Mouse (Mus musculus): Measurements from ENCODE around the gene Ugt2a3. TPM values are rescaled to one million over a fixed set of nuclear protein-coding genes. Genes with fewer than 3 reads are reported as not detected.

Ugt2a3 gene
- total and polyA plus RNA-seq, 3 experiments: not detected

- no peak for DNase-seq (ENCODE audit: extremely low read depth)
- no peak overlapping the region for H3K27ac ChIP-seq (ENCODE audit: insufficient read depth, low read depth)
- no peaks in the 10 kb centered on the region for H3K27me3 ChIP-seq (replicated peaks)
- no peak overlapping the region for H3K9ac ChIP-seq (ENCODE audit: insufficient read depth, low read depth)
- no peaks in the 10 kb centered on the region for H3K36me3 ChIP-seq (replicated peaks in 1 of 2; ENCODE audit: control insufficient read depth in 1 of 2, insufficient read depth in 1 of 2, low read length in 1 of 2)
- no peak overlapping the region for H3K4me3 ChIP-seq (replicated peaks in 1 of 3; ENCODE audit: low read depth in 2 of 3, low read length in 2 of 3, poor library complexity in 1 of 3)
- in situ Hi-C loops (cut with MboI; ENCODE audit: low pct_ligation_motif_present, low pct_unique_long_range_greater_than_20kb, low sequenced_read_pairs) (no loop called here), dilution Hi-C loops (cut with MboI; ENCODE audit: extremely low pct_ligation_motif_present, extremely low pct_unique_long_range_greater_than_20kb, low sequenced_read_pairs) (no loop called here)
- H3K4me2 ChIP-seq (ENCODE audit: insufficient read depth, low read depth, poor library complexity, severe bottlenecking): no peak overlapping the region
- H3K9me3 ChIP-seq (replicated peaks; ENCODE audit: low read length): no peaks in the 10 kb centered on the region
- TF ChIP-seq ZNF384 (IDR thresholded peaks at IDR 0.05; ENCODE audit: low read depth, low read length) (no peak), CHD1 (IDR thresholded peaks at IDR 0.05; ENCODE audit: low read depth, low read length) (no peak), TBP (conservative IDR thresholded peaks at IDR 0.05; ENCODE audit: low read depth, low read length) (no peak), NELFE (IDR thresholded peaks at IDR 0.05; ENCODE audit: low read depth, low read length) (no peak), CHD2 (IDR thresholded peaks at IDR 0.05; ENCODE audit: low read length) (no peak), MYC (IDR thresholded peaks at IDR 0.05; ENCODE audit: low read depth, low read length) (no peak), ETS1 (conservative IDR thresholded peaks at IDR 0.05; ENCODE audit: low read depth, low read length) (no peak), POLR2A (IDR thresholded peaks at IDR 0.05; ENCODE audit: low read depth, low read length) (no peak), MAX (IDR thresholded peaks at IDR 0.05; ENCODE audit: low read length) (no peak), USF1 (IDR thresholded peaks at IDR 0.05; ENCODE audit: low read depth, low read length) (no peak), CTCF (conservative IDR thresholded peaks at IDR 0.05 in 1 of 2, IDR thresholded peaks at IDR 0.05 in 1 of 2; ENCODE audit: low read depth in 2 of 2, low read length in 2 of 2) (no peak), JUND (conservative IDR thresholded peaks at IDR 0.05; ENCODE audit: low read depth, low read length) (no peak), EP300 (IDR thresholded peaks at IDR 0.05; ENCODE audit: low read length) (no peak), JUN (IDR thresholded peaks at IDR 0.05; ENCODE audit: insufficient read depth, low read depth, low read length) (no peak)
- H3K4me1 ChIP-seq (ENCODE audit: control insufficient read depth in 1 of 2, insufficient read depth in 2 of 2): no peaks in the 10 kb centered on the region
- no peaks in the 10 kb centered on the region for H3K79me2 ChIP-seq (replicated peaks; ENCODE audit: control insufficient read depth, extremely low read depth, insufficient read depth, poor library complexity, severe bottlenecking)
Measured at GRCm38 (mm10) chr5:87379825-87380224, 42.8 kb upstream of the Ugt2a3 start.

DNA sequence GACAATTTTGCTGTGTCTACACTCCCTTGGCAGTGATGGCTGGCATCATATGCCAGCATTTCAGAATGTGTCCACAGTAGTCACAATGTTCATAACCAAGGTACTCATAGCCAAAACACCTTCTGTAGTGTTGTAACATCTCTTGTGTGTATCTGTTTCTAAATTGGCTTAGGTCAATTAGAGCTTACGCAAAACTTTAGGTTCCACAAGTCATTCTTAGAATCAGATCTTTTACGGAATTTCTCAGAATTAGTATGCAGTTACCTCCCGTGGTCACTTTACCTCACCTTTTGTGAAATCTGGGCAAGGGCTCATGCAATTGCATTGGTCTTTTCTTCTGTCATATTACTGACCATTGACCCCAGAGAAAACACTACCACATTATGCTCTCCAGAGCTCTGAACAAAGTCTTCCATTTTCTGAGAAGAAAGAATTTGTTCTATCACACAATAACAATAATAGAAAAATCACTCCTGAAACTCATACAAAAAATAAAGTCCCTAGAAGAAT, 38.9 kb upstream of the Ugt2a3 start:
- dilution Hi-C loops (cut with MboI; ENCODE audit: extremely low pct_ligation_motif_present, extremely low pct_unique_long_range_greater_than_20kb, low sequenced_read_pairs): no loop called here
- no peaks in the 10 kb centered on the region for H3K4me1 ChIP-seq (ENCODE audit: control insufficient read depth in 1 of 2, insufficient read depth in 2 of 2)
- H3K79me2 ChIP-seq (replicated peaks; ENCODE audit: control insufficient read depth, extremely low read depth, insufficient read depth, poor library complexity, severe bottlenecking): no peaks in the 10 kb centered on the region
- in situ Hi-C loops (cut with MboI; ENCODE audit: low pct_ligation_motif_present, low pct_unique_long_range_greater_than_20kb, low sequenced_read_pairs): no loop called here
- H3K27me3 ChIP-seq (replicated peaks): no peaks in the 10 kb centered on the region
- TF ChIP-seq USF2 (conservative IDR thresholded peaks at IDR 0.05; ENCODE audit: low read depth, low read length) (no peak), HCFC1 (IDR thresholded peaks at IDR 0.05; ENCODE audit: low read depth, low read length) (no peak), MYC (IDR thresholded peaks at IDR 0.05; ENCODE audit: low read depth, low read length) (no peak), MEF2A (IDR thresholded peaks at IDR 0.05; ENCODE audit: borderline replicate concordance, low read depth, low read length) (no peak), ZNF384 (IDR thresholded peaks at IDR 0.05; ENCODE audit: low read depth, low read length) (no peak), CHD1 (IDR thresholded peaks at IDR 0.05; ENCODE audit: low read depth, low read length) (no peak), NELFE (IDR thresholded peaks at IDR 0.05; ENCODE audit: low read depth, low read length) (no peak), POLR2AphosphoS2 (IDR thresholded peaks at IDR 0.05; ENCODE audit: low read depth, low read length) (no peak), IRF4 (IDR thresholded peaks at IDR 0.05; ENCODE audit: low read depth, low read length) (no peak), ZC3H11A (IDR thresholded peaks at IDR 0.05; ENCODE audit: low read depth, low read length) (no peak), EP300 (IDR thresholded peaks at IDR 0.05; ENCODE audit: low read length) (no peak), KAT2A (IDR thresholded peaks at IDR 0.05; ENCODE audit: insufficient replicate concordance, low read length) (no peak), MAFK (IDR thresholded peaks at IDR 0.05; ENCODE audit: insufficient replicate concordance, low read length) (no peak), TCF12 (IDR thresholded peaks at IDR 0.05; ENCODE audit: low read depth, low read length) (no peak), BHLHE40 (IDR thresholded peaks at IDR 0.05; ENCODE audit: low read depth, low read length) (no peak)
- no peaks in the 10 kb centered on the region for H3K36me3 ChIP-seq (replicated peaks in 1 of 2; ENCODE audit: control insufficient read depth in 1 of 2, insufficient read depth in 1 of 2, low read length in 1 of 2)
- H3K9me3 ChIP-seq (replicated peaks; ENCODE audit: low read length): no peaks in the 10 kb centered on the region
- H3K27ac ChIP-seq (ENCODE audit: insufficient read depth, low read depth): no peak overlapping the region
- no peak for DNase-seq (ENCODE audit: extremely low read depth)
- no peak overlapping the region for H3K9ac ChIP-seq (ENCODE audit: insufficient read depth, low read depth)
- H3K4me2 ChIP-seq (ENCODE audit: insufficient read depth, low read depth, poor library complexity, severe bottlenecking): no peak overlapping the region
- H3K4me3 ChIP-seq (replicated peaks in 1 of 3; ENCODE audit: low read depth in 2 of 3, low read length in 2 of 3, poor library complexity in 1 of 3): no peak overlapping the region

Measured in CH12.LX (cell line).